Mouse (Mus musculus) MEL (cell line): ENCODE measurements around the gene Efna4.

Source experiments
- GATA1 ChIP-seq: IDR thresholded peaks from 2 replicates; pipeline ENCODE4 v1.6.1; 2011; ENCODE audit warnings: low read depth, low read length, improper control_type of control experiment
- MXI1 ChIP-seq: IDR thresholded peaks from 2 replicates; pipeline ENCODE4 v1.6.1; 2011; ENCODE audit warnings: mild to moderate bottlenecking, low read depth, low read length, improper control_type of control experiment

DNA sequence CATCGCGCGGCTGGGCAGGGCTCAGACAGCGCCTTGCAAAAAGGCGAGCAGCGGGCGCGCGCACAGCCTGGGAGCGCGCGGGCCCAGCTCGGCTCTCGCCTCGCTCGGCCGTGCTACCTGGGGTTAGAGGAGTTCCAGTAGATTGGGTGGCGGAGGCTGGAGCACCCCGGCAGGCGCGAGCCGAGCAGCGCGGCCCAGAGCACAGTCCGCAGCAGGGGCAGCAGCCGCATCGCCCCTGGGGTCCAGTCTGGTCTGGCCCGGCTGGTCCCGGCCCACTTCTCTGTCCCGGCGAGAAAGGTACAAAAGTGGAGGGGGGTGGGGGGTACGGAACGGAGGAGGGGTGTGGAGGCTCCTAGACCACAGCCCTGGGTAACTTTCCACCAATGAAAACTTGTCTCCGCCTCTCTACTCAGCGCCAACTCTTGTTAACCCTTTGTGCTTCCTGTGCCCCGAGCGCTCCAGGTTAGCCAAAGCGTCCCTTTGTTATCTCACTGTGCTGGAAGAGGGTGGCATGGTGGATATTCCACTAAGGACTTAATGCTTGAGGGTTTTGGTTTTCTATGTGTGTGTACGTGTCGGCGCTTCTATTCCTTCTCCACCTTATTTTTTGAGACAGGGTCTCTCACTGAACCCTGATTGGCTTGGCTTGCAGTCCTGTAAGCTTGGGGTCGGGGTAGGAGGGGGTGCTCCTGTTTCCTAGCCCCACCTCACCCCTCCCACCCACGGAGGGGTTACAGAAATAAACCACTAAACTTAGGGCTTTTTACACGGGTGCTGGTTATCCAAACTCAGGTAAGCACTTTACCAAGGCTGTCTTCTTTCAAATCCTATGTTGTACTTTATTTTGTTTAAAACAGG is at the start of gene Efna4:
- no peak for TF ChIP-seq GATA1
- TF ChIP-seq MXI1: 0 out of 2 replicates have a peak, but pooled peaks have one; percentile 47
